Mouse (Mus musculus): Measurements from ENCODE around the gene Rccd1. TPM values are rescaled to one million over a fixed set of nuclear protein-coding genes. Genes with fewer than 3 reads are reported as not detected.

The Rccd1 gene
- polyA plus RNA-seq, 1 experiment from 2014 or later, result 15.1 TPM

GRCm38 (mm10) chr7:80310771-80311170 lies 13.5 kb downstream of the Rccd1 start:
- H3K9me3 ChIP-seq (ENCODE audit: control insufficient read depth, low read depth, low read length), result no peaks in the 10 kb centered on the region
- H3K9ac ChIP-seq (replicated peaks; ENCODE audit: low read depth, low read length), result no peak overlapping the region
- WGBS, result 84% methylated on average over 7 of the region's 7 CpGs
- H3K36me3 ChIP-seq (ENCODE audit: control insufficient read depth, insufficient read depth, low read length), result peaks cover 87% of the 10 kb centered on the region
- H3K4me3 ChIP-seq (ENCODE audit: low read depth, low read length), result no peak overlapping the region
- H3K4me2 ChIP-seq (replicated peaks; ENCODE audit: low read depth, low read length), result no peak overlapping the region
- no peaks in the 10 kb centered on the region for H3K4me1 ChIP-seq (ENCODE audit: control insufficient read depth, insufficient read depth, low read length)
- no peak for ATAC-seq (ENCODE audit: insufficient number of reproducible peaks, insufficient read depth, low FRiP score, low read depth)
- H3K27me3 ChIP-seq (ENCODE audit: control insufficient read depth, insufficient read depth, low read length), result no peaks in the 10 kb centered on the region
- no peak overlapping the region for H3K27ac ChIP-seq (ENCODE audit: low read length)

- H3K4me2 ChIP-seq (replicated peaks; ENCODE audit: low read depth, low read length), result no peak overlapping the region
- H3K27ac ChIP-seq (ENCODE audit: low read length), result no peak overlapping the region
- no peaks in the 10 kb centered on the region for H3K27me3 ChIP-seq (ENCODE audit: control insufficient read depth, insufficient read depth, low read length)
- no peaks in the 10 kb centered on the region for H3K4me1 ChIP-seq (ENCODE audit: control insufficient read depth, insufficient read depth, low read length)
- ATAC-seq (ENCODE audit: insufficient number of reproducible peaks, insufficient read depth, low FRiP score, low read depth), result no peak
- no peak overlapping the region for H3K9ac ChIP-seq (replicated peaks; ENCODE audit: low read depth, low read length)
- no peaks in the 10 kb centered on the region for H3K9me3 ChIP-seq (ENCODE audit: control insufficient read depth, low read depth, low read length)
- 81% methylated on average over 3 of the region's 3 CpGs for WGBS
- H3K4me3 ChIP-seq (ENCODE audit: low read depth, low read length), result no peak overlapping the region
- peaks cover 86% of the 10 kb centered on the region for H3K36me3 ChIP-seq (ENCODE audit: control insufficient read depth, insufficient read depth, low read length)
These were observed 16.5 kb downstream of the Rccd1 start for GRCm38 (mm10) chr7:80307766-80308165.

GRCm38 (mm10) chr7:80301522-80301921 lies 22.7 kb downstream of the Rccd1 start:
- H3K36me3 ChIP-seq (ENCODE audit: control insufficient read depth, insufficient read depth, low read length), result peaks cover 54% of the 10 kb centered on the region
- WGBS, result 87% methylated on average over 2 of the region's 2 CpGs
- ATAC-seq (ENCODE audit: insufficient number of reproducible peaks, insufficient read depth, low FRiP score, low read depth), result no peak

GRCm38 (mm10) chr7:80299568-80299967 lies 24.7 kb downstream of the Rccd1 start:
- no peak for ATAC-seq (ENCODE audit: insufficient number of reproducible peaks, insufficient read depth, low FRiP score, low read depth)
- Histone ChIP-seq H3K27me3 (ENCODE audit: control insufficient read depth, insufficient read depth, low read length) (no peaks in the 10 kb centered on the region), H3K4me1 (ENCODE audit: control insufficient read depth, insufficient read depth, low read length) (peaks cover 3% of the 10 kb centered on the region), H3K4me3 (ENCODE audit: low read depth, low read length) (no peak overlapping the region), H3K36me3 (ENCODE audit: control insufficient read depth, insufficient read depth, low read length) (peaks cover 36% of the 10 kb centered on the region), H3K27ac (ENCODE audit: low read length) (no peak overlapping the region), H3K4me2 (replicated peaks; ENCODE audit: low read depth, low read length) (no peak overlapping the region), H3K9me3 (ENCODE audit: control insufficient read depth, low read depth, low read length) (no peaks in the 10 kb centered on the region), H3K9ac (replicated peaks; ENCODE audit: low read depth, low read length) (no peak overlapping the region)
- WGBS, result 91% methylated on average over 3 of the region's 3 CpGs

More at GRCm38 (mm10) chr7:80301522-80301921, 22.7 kb downstream of the Rccd1 start:
- Histone ChIP-seq H3K4me2 (replicated peaks; ENCODE audit: low read depth, low read length) (no peak overlapping the region), H3K9ac (replicated peaks; ENCODE audit: low read depth, low read length) (no peak overlapping the region), H3K9me3 (ENCODE audit: control insufficient read depth, low read depth, low read length) (no peaks in the 10 kb centered on the region), H3K4me1 (ENCODE audit: control insufficient read depth, insufficient read depth, low read length) (no peaks in the 10 kb centered on the region), H3K27ac (ENCODE audit: low read length) (no peak overlapping the region), H3K27me3 (ENCODE audit: control insufficient read depth, insufficient read depth, low read length) (no peaks in the 10 kb centered on the region), H3K4me3 (ENCODE audit: low read depth, low read length) (no peak overlapping the region)

- Histone ChIP-seq H3K27ac (ENCODE audit: low read length) (no peak overlapping the region), H3K27me3 (ENCODE audit: control insufficient read depth, insufficient read depth, low read length) (no peaks in the 10 kb centered on the region), H3K4me2 (replicated peaks; ENCODE audit: low read depth, low read length) (no peak overlapping the region), H3K9ac (replicated peaks; ENCODE audit: low read depth, low read length) (no peak overlapping the region), H3K4me3 (ENCODE audit: low read depth, low read length) (no peak overlapping the region), H3K36me3 (ENCODE audit: control insufficient read depth, insufficient read depth, low read length) (peaks cover 29% of the 10 kb centered on the region), H3K4me1 (ENCODE audit: control insufficient read depth, insufficient read depth, low read length) (peaks cover 3% of the 10 kb centered on the region), H3K9me3 (ENCODE audit: control insufficient read depth, low read depth, low read length) (no peaks in the 10 kb centered on the region)
- 95% methylated on average over 4 of the region's 4 CpGs for WGBS
- no peak for ATAC-seq (ENCODE audit: insufficient number of reproducible peaks, insufficient read depth, low FRiP score, low read depth)
These were observed 25.5 kb downstream of the Rccd1 start for GRCm38 (mm10) chr7:80298754-80299153.

- Histone ChIP-seq H3K27ac (ENCODE audit: low read length) (no peak overlapping the region), H3K4me3 (ENCODE audit: low read depth, low read length) (no peak overlapping the region), H3K4me1 (ENCODE audit: control insufficient read depth, insufficient read depth, low read length) (peaks cover 3% of the 10 kb centered on the region), H3K9me3 (ENCODE audit: control insufficient read depth, low read depth, low read length) (no peaks in the 10 kb centered on the region), H3K27me3 (ENCODE audit: control insufficient read depth, insufficient read depth, low read length) (no peaks in the 10 kb centered on the region), H3K4me2 (replicated peaks; ENCODE audit: low read depth, low read length) (no peak overlapping the region), H3K9ac (replicated peaks; ENCODE audit: low read depth, low read length) (no peak overlapping the region), H3K36me3 (ENCODE audit: control insufficient read depth, insufficient read depth, low read length) (peaks cover 15% of the 10 kb centered on the region)
- no peak for ATAC-seq (ENCODE audit: insufficient number of reproducible peaks, insufficient read depth, low FRiP score, low read depth)
- WGBS, result 86% methylated on average over 3 of the region's 3 CpGs
These were observed 27.2 kb downstream of the Rccd1 start for GRCm38 (mm10) chr7:80297041-80297440.

- no peaks in the 10 kb centered on the region for H3K27me3 ChIP-seq (ENCODE audit: control insufficient read depth, insufficient read depth, low read length)
- WGBS, result 90% methylated on average over 6 of the region's 6 CpGs
These were observed 27.8 kb downstream of the Rccd1 start for GRCm38 (mm10) chr7:80296462-80296861.

GRCm38 (mm10) chr7:80294764-80295648 lies 29.2 kb downstream of the Rccd1 start:
- peak overlapping the region; percentile 45 for H3K4me2 ChIP-seq (replicated peaks; ENCODE audit: low read depth, low read length)
- H3K27ac ChIP-seq (ENCODE audit: low read length), result peak overlapping the region; percentile 74
- no peaks in the 10 kb centered on the region for H3K9me3 ChIP-seq (ENCODE audit: control insufficient read depth, low read depth, low read length)
- no peaks in the 10 kb centered on the region; the same call in 1 of the 2 replicates for H3K36me3 ChIP-seq (ENCODE audit: control insufficient read depth, insufficient read depth, low read length)
- H3K4me3 ChIP-seq (ENCODE audit: low read depth, low read length), result peak overlapping the region; percentile 46
- peaks cover 3% of the 10 kb centered on the region for H3K4me1 ChIP-seq (ENCODE audit: control insufficient read depth, insufficient read depth, low read length)
- peak overlapping the region; percentile 55 for H3K9ac ChIP-seq (replicated peaks; ENCODE audit: low read depth, low read length)
- WGBS, result 7% methylated on average over 37 of the region's 37 CpGs
- H3K27me3 ChIP-seq (ENCODE audit: control insufficient read depth, insufficient read depth, low read length), result no peaks in the 10 kb centered on the region
- no peak; the same call in 1 of the 2 replicates for ATAC-seq (ENCODE audit: insufficient number of reproducible peaks, insufficient read depth, low FRiP score, low read depth)

More at GRCm38 (mm10) chr7:80296462-80296861, 27.8 kb downstream of the Rccd1 start:
- H3K36me3 ChIP-seq (ENCODE audit: control insufficient read depth, insufficient read depth, low read length), result peaks cover 10% of the 10 kb centered on the region
- peaks cover 3% of the 10 kb centered on the region for H3K4me1 ChIP-seq (ENCODE audit: control insufficient read depth, insufficient read depth, low read length)
- H3K4me3 ChIP-seq (ENCODE audit: low read depth, low read length), result no peak overlapping the region; the same call in 1 of the 2 replicates
- H3K4me2 ChIP-seq (replicated peaks; ENCODE audit: low read depth, low read length), result no peak overlapping the region
- no peak overlapping the region for H3K27ac ChIP-seq (ENCODE audit: low read length)
- H3K9me3 ChIP-seq (ENCODE audit: control insufficient read depth, low read depth, low read length), result no peaks in the 10 kb centered on the region
- no peak for ATAC-seq (ENCODE audit: insufficient number of reproducible peaks, insufficient read depth, low FRiP score, low read depth)
- H3K9ac ChIP-seq (replicated peaks; ENCODE audit: low read depth, low read length), result no peak overlapping the region
